Mouse (Mus musculus): ENCODE data around the gene Dcun1d4.

Dcun1d4 gene

GRCm38 (mm10) chr5:73587119-73587518, 106.3 kb downstream of the Dcun1d4 start:
- DNase-seq (ENCODE audit: low spot score in 2 of 2): no peak

- DNase-seq (ENCODE audit: low spot score in 2 of 2): no peak
These were observed 118.3 kb downstream of the Dcun1d4 start for GRCm38 (mm10) chr5:73598943-73599695.

- no peak for DNase-seq (ENCODE audit: low spot score in 2 of 2)
These were observed 119.2 kb downstream of the Dcun1d4 start for GRCm38 (mm10) chr5:73599991-73600390.

GRCm38 (mm10) chr5:73601361-73601763, 120.6 kb downstream of the Dcun1d4 start:
- no peak for DNase-seq (ENCODE audit: low spot score in 2 of 2)

- DNase-seq (ENCODE audit: low spot score in 2 of 2): no peak
These were observed 122.1 kb downstream of the Dcun1d4 start for GRCm38 (mm10) chr5:73602865-73603264.

- DNase-seq (ENCODE audit: low spot score in 2 of 2): no peak
These were observed 123.7 kb downstream of the Dcun1d4 start for GRCm38 (mm10) chr5:73604542-73604941.

GRCm38 (mm10) chr5:73604964-73605363, 124.2 kb downstream of the Dcun1d4 start:
- DNase-seq (ENCODE audit: low spot score in 2 of 2): no peak

Measured in frontal cortex, postnatal 14 days (tissue).